Mouse (Mus musculus) lung, postnatal 10 days (tissue): Measurements from ENCODE around the gene Tmcc3.
"Not testable (repeated sequence)": the region's sequence is repeated elsewhere in the genome, so short reads cannot be mapped to it uniquely, and the experiment has no call there.

Source experiments
- DNase-seq: peaks from one replicate; pipeline ENCODE4 v3.0.0; 2021

The Tmcc3 gene

DNA sequence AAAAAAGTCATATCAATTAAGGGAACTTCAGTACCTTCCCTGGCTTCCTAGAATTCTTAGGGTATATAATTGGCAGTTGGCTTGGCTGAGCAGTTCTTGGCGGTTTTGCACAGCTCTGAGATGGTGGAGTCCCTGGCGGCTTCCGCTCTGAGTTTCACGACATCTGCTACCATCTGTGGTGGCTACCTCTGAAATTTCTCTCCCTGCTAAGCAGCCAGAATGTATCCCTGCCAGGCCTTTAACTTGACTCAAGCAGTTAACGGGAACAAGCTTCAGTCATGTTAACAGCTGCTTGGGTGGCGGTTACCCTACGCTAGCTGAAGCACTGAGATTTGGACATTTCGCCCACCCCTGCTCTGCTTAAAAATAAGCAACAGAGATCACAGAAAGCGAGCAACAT is 284.0 kb downstream of the Tmcc3 start:
- peak; percentile 35 for DNase-seq

DNA sequence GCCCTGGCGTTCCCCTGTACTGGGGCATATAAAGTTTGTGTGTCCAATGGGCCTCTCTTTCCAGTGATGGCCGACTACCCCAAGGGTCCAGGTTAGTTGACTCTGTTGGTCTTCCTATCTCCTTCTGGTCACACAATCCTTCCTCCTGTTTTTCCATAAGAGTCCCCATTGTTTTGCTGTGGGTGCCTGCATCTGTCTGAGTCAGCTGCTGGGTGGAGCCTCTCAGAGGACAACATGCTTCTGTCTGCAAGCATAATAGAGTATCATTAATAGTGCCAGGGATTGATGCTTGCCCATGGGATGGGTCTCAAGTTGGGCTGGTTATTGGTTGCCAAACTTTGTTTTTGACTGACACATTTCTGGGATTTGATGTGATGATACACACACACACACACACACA is 288.1 kb downstream of the Tmcc3 start:
- DNase-seq = not testable (repeated sequence)

DNA sequence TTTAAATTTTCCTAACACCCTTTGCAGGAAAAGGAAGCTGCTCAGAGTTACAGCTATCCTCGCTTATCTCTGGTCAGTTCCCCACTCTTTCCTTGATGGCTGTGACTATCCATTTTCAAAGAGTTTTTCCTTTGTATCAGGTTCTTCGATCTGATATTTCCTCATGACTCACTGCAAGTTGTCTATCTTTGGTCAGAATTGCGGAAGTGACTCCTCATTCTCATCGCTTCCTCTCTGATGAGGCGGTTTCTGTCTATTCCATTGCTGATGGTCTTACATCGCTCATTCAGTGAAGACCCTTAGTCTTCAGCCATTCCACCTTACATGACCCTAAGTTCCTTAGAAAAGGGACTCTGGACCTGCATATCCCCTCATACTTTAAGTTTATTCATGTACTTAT is 289.3 kb downstream of the Tmcc3 start:
- DNase-seq = no peak

DNA sequence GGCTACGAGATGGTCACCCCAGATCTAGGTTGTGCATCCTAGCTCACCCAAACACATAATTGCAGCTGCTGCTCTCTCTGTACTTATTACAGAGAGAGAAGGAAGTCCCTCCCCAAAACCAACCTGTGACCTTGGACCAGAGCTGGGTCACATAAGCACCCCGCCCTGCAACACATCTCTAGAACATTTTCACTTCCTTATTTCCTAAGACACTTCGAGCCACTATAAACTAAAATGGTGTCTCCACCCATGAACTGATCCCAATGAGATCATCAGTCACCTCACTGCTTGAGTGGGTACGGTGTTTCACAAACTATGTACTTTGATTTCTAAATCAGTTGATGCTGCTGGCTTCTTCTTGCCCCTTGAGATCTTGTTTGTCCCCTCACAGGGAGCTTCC is 293.7 kb downstream of the Tmcc3 start:
- DNase-seq = no peak

DNA sequence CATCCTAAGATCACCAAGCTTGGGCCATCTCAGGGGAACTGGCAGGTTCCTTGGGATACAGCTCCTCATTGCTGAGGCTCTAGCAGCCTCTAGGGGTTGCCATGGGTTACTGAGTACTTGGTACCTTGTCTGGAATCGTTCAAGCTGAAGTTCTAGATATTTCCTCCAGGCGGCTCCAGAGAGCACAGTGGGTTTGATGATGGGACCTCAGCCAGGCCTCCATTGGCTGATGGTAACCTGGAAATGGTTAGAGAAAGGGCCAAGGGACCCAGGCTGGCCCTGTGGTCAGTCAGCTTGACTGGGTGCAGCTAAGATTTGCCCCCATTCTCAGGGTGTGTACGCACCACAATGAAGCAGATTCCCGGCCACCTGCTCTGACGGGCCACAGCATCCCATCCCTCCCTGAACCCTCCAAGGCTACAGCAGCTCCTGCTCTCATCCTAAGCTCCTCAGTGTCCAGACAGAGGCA is 297.6 kb downstream of the Tmcc3 start:
- peak; percentile 89 for DNase-seq

DNA sequence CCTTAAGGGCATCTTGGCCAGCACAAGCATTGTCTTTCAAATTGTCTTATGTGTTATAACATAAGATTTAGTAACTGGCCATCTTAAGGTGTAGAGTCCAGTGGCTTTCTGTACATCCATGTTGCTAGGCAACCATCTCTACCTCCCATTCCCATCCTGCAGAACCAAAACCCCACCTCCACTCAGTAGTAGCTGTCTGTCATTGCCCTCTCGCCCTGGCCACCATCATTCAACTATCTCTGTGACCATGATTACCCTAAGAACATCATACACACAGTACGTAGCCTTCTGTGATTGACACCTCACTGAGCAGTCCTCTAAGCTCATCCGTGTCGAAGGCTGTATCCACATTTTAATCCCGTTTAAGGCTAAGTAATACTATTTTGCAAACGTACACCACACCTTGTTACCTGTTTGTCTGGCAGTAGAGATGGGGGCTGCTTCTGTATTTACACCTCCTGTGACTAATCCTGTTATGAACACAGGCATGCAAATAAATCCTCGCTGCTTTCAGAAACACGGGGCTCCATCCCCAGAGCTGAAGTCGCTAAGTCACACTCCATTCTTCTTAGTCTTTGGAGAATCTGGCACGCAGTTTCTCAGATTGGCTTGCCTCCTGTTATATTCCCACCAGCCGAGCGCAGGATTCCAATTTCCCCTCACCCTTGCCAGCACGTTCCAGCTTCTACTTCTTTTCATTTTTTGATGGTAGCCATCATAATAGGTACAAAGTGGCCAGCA is 299.6 kb downstream of the Tmcc3 start:
- DNase-seq = peak; percentile 46

DNA sequence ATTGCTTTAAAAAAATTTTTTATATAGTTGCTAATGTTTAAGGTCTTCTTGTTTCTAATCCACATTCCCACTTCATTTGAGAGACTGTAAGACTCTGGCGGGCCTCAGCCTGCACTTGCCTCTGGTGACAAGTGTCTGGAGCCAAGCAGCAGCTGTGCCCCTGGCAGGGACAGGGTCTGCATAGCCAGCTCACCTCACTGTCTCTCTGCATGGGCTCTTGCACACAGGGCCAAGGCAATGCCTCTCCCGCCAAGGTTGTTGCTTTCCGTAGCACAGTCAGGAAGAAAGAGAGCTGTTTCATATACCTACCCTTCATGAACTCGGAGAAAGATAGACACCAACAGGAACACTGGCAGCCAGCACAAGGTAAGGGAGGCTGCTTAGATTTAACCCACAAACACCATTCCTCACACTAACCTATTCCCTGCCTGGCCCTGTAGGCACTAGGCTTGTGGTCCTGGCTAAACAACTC is 300.3 kb downstream of the Tmcc3 start:
- DNase-seq = peak; percentile 24

DNA sequence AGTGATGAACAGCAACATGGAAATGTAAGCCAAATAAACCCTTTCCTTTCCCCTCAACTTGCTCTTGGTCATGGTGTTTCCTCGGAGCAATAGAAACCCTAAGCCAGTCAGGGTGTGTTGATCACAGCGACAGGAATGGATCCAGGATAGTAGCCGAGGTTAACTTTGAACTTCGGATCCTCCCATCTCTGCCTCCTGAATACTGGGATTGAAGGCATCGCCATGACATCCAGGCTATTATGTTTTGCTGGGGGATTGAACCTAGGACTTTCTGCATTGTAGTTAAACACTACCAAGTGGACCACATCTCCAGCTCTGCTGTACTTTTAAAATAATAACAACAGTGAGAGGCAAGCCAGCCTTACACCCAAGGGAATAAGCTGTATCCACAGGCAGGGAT is 307.8 kb downstream of the Tmcc3 start:
- DNase-seq = no peak

DNA sequence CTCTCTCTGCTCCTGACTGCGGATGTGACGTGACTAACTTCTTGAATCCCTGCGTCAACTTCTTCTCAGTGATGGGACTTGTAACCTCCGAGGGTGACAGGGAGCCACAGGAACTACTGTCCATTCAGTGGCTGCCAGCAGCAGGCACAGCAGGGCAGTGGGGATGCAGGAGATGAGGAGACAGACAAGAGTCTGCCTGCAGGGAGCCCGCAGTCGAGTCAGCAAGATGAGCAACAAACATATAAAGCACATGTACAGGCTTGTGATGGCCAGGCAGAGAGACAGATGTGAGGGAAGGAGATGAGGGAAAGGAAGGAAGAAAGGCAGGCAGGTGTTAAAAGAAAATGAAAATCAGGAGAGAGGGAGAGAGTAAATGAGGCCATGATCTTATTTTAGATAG is 308.8 kb downstream of the Tmcc3 start:
- no peak for DNase-seq

DNA sequence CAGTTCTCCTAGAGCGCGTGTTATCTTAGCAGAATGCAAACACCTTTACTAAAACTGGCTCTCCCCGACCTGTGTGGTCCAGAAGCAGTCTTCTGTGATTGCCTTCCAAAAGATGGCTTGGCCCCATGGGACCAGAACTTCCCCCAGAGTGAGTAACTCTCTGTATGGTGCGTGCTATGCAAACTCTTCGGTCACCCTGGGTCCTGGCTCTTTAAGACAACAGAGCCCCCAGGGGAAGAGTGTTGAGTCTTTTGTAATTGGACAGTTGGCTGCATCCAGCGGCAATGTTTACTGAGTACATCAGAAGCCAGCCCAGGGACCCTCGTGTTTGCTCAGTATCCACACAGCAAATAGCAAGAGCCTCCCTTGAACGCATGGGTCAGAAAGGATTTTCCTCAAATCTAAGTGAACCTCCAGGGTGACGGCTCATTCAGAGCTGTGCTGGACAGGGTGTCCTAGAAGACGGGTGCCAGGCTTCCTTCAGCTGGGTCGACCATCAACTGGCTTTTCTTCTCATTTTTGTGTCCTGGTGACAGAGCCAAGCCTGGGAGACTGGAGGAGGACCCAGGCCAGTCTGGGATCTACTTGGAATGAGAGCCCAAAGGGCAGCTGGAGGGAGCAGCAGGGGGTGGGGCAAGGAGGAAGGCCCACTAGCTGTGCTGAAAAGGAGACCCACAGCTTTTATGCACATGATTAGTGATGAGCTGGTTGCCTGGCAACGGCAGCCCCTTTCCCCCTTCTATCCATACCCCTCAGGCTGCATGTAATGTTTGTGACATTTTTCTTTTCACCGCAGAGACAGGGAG is 309.9 kb downstream of the Tmcc3 start:
- peak; percentile 33 for DNase-seq

DNA sequence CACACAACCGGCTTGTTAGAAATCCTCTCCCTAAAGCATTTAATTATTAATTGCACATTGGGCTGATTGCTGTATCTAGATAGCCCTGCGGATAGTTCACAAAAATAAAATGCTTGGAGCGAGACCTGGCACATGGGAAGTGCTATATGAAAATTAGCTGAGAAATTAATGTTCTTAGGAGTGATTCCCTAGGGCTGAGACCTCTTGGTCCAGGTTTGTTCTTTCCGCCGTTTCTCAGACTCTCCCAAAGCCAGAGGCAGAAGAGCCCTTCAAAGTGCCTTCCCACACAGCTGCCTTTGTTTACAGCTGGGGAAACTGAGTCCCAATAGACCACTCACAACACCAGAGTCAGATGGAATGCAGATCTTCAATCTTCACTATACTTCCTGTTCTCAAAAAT is 310.5 kb downstream of the Tmcc3 start:
- no peak for DNase-seq

DNA sequence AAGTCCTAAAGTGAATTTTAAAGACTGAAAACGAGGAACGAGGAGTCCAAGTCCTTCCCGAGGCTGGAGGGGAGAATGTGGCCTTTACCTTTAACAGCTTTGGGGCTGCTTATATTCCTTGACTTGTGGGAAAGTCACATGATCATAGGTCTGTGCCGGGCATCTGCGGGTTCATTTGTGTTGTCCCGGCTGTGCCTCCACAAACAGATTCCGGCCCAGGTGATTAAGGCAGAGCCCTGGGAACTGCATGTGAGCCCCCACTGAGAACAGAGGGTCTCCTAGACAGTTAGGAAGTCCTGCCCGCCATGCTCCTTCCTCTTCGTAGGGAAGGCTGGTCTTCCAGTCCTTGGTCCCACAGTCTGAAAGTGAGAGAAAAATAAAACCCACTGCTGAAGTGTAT is 311.1 kb downstream of the Tmcc3 start:
- no peak for DNase-seq

DNA sequence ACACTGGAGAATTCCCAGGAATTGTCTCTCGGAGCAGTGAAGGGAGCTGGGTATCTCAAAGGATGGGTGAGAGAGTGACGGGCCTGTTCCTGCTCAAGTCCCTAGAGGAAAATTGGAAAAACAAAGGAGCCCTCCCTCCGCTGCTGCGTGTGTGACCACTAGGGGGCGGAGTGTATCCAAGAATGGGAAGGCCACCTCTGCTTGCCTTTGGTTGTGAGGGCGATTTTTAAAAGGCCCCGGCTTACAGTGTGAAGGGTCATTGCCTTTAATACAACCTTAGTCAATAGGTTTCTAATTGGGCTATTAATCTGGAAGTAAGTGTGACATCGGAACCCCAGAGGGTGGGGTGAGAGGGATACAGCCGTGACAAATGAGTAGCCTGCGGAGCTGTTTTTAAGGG is 311.9 kb downstream of the Tmcc3 start:
- DNase-seq = peak; percentile 93

DNA sequence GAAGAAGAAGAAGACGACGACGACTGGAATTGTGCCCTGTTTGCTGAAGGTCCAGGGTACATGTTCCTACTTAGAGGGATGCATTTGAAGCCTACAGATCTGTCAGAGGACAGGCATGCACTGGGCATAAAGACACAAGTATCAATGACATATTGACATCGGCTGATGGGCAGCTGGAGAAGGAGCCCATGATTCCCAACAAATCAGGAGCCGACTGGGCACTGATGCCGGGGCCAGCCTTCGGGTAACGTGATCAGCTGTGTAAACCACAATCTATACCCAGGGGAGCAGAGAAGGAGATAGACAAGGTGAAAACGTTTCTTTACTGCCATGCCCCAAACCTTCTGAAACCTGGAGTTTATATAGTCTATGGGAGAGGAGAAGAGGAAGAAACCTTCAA is 313.3 kb downstream of the Tmcc3 start:
- no peak for DNase-seq

DNA sequence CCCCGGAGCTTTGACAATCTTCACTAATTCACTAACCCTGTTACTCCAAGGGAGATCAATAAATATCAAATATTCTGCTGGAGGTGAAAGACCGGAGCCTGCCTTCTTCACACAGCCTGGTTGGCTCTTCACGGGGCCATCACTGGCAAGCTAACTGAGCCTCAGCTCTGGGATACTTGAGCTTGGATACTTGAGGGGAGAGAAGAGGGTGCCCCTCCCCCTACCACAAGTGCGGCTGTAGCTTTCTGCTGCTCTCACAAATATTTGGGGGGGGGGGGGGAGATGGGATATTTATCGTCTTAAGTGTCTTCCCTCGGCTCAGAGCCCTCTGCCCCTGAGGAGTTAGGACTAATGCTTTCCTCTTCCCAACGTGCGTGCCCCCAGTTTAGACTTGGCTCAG is 313.9 kb downstream of the Tmcc3 start:
- no peak for DNase-seq

DNA sequence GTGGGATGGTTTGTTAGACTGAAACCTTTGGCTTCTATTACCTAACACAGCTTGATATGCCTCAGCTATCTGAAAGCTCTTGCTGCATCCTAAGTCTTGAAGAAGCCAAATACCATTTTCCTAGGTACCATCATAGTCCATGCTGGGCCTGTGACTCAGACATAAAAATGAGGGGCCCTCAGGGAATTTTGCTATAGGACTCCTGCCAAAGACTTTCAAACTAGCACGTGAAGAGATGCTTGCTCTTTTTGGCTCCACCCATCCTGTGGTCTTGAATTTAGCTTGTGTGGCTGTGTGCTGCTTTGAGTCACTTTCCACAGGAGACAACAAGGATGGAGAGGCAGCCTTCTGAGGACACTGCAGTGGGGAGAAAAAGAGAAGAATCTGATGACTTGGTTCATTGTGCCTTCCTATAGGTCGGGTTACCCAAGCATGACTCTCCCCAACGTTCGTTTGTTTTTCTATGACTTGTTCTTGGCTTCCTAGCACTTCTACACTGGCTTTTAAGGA is 319.1 kb downstream of the Tmcc3 start:
- DNase-seq = no peak

DNA sequence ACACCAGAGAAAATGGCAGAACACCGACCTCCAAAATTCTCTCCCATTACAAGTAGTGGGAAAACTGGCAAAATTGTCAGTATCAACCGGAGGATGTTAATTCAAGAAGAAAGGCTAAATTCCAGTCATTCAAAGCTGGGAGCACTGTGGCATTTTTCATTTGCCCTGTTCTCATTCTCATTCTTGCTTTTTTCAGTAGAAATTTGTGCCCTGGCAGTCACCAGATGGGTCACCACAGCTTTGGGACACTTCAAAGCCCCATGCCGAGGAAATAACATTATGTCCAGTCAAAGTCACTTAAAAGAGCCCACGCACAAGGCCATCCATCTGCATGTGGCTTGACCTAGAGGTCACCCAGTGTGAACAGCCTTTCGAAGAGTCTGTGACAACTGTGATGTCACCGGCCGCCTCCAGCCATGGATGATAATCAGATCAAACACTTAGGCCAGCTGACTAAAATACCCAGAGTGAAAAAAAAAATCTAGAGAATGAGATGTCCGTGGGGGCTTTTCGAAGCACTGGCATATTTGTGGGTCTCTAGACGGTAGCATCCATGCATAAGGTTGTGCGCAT is 319.9 kb downstream of the Tmcc3 start:
- DNase-seq = no peak

DNA sequence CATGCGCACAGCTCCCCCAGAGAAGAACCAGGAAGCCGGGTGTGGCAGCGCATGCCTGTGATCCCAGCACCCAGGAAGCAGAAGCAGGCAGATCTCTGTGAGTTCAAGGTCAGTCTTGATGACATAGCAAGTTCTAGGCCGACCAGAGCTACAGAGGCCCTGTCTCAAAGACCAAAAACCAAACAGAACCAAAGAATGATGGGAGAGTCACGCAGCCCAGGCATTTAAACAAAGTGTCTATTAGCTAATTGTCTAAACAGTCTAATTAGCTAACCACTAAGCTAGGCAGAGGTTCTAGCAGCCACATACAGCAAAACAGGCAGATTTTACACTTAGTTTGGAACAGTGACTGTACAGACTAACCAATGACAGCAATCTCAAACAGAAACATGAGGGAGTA is 320.5 kb downstream of the Tmcc3 start:
- no peak for DNase-seq

DNA sequence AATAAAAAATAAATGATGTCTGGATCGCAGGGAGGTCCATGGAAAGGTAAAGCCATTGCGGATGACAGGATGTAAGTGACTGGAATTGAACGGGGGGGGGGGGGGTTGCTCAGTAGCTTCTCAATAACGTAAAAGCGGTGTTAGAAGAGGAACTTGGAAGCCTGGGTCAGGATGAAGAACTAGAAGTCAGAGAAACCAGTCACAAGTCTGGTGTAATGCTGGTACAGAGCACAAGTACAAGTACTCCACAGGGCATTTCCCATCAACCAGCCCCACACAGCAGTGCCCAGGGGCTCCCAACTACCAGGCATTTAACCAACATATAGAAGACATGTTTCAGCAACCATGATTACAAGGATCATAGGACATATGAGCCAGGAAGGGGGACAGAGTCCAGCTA is 326.9 kb downstream of the Tmcc3 start:
- DNase-seq = no peak

DNA sequence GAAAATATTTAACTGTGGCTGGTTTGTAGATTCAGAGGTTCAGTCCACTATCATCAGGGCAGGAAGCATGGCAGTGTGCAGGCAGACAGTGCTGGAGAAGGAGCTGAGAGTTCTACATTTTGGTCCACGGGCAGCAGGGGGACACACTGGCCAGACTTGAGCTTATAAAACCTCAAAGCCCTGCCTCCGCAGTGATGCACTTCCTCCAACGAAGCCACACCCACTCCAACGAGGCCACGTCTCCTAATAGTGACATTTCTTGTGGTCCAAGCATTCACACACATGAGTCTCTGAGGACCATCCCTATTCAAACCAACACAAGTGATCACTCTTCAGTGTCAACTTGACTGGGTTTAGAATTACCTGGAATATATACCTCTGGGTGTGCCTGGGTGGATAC is 327.5 kb downstream of the Tmcc3 start:
- DNase-seq = no peak

DNA sequence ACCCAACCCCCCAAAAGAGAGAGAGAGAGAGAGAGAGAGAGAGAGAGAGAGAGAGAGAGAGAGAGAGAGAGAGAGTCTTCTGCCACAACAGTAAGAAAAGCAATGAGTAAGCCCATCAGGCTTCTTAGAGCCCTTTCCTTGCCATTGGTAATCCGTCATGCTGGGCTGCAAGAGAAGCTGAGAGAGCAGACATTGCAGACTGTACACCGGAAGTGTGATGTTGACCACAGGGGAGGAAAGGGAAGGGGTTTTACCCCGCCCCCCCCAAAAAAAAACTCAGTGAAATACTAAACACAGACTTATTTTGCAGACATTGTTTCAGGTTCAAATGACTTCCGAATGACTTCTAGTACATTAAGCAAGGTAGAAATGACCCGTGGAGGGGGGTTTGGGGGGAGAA is 328.3 kb downstream of the Tmcc3 start:
- DNase-seq = no peak
